Mouse (Mus musculus): ENCODE data around the gene Arid1b. TPM values are rescaled to one million over a fixed set of nuclear protein-coding genes. Genes with fewer than 3 reads are reported as not detected.

Arid1b gene
- total and polyA plus RNA-seq, 3 experiments, result 6.1 to 12.4 (median 9.7) TPM

- DNase-seq (ENCODE audit: extremely low read depth), result no peak
- TF ChIP-seq NRF1 (IDR thresholded peaks at IDR 0.05; ENCODE audit: low read depth, low read length) (no peak), HCFC1 (IDR thresholded peaks at IDR 0.05; ENCODE audit: low read depth, low read length) (no peak), MYC (IDR thresholded peaks at IDR 0.05; ENCODE audit: low read depth, low read length) (no peak), ZMIZ1 (IDR thresholded peaks at IDR 0.05; ENCODE audit: low read depth, low read length) (no peak), JUN (IDR thresholded peaks at IDR 0.05; ENCODE audit: insufficient read depth, low read depth, low read length) (no peak), JUND (conservative IDR thresholded peaks at IDR 0.05; ENCODE audit: low read depth, low read length) (no peak), MXI1 (IDR thresholded peaks at IDR 0.05; ENCODE audit: low read depth, low read length) (no peak), E2F4 (IDR thresholded peaks at IDR 0.05; ENCODE audit: insufficient replicate concordance, low read depth, low read length) (no peak), NELFE (IDR thresholded peaks at IDR 0.05; ENCODE audit: low read depth, low read length) (no peak), RCOR1 (conservative IDR thresholded peaks at IDR 0.05; ENCODE audit: low read depth, low read length) (no peak), POLR2A (IDR thresholded peaks at IDR 0.05; ENCODE audit: low read depth, low read length) (no peak), ELF1 (IDR thresholded peaks at IDR 0.05; ENCODE audit: low read depth, low read length) (no peak), USF2 (conservative IDR thresholded peaks at IDR 0.05; ENCODE audit: low read depth, low read length) (no peak), KAT2A (IDR thresholded peaks at IDR 0.05; ENCODE audit: insufficient replicate concordance, low read length) (no peak), USF1 (IDR thresholded peaks at IDR 0.05; ENCODE audit: low read depth, low read length) (no peak)
- Histone ChIP-seq H3K9ac (ENCODE audit: insufficient read depth, low read depth) (no peak overlapping the region), H3K36me3 (replicated peaks in 1 of 2; ENCODE audit: control insufficient read depth in 1 of 2, insufficient read depth in 1 of 2, low read length in 1 of 2) (peaks cover 2 to 35% of the 10 kb centered on the region in 2 experiments), H3K4me1 (ENCODE audit: control insufficient read depth in 1 of 2, insufficient read depth in 2 of 2) (peaks cover 1 to 19% of the 10 kb centered on the region in 2 experiments), H3K79me2 (replicated peaks; ENCODE audit: control insufficient read depth, extremely low read depth, insufficient read depth, poor library complexity, severe bottlenecking) (no peaks in the 10 kb centered on the region; the same call in none of the 2 replicates), H3K4me2 (ENCODE audit: insufficient read depth, low read depth, poor library complexity, severe bottlenecking) (no peak overlapping the region), H3K27me3 (replicated peaks) (no peaks in the 10 kb centered on the region), H3K27ac (ENCODE audit: insufficient read depth, low read depth) (no peak overlapping the region), H3K9me3 (replicated peaks; ENCODE audit: low read length) (no peaks in the 10 kb centered on the region), H3K4me3 (replicated peaks in 1 of 3; ENCODE audit: low read depth in 2 of 3, low read length in 2 of 3, poor library complexity in 1 of 3) (no peak overlapping the region)
- in situ Hi-C loops (cut with MboI; ENCODE audit: low pct_ligation_motif_present, low pct_unique_long_range_greater_than_20kb, low sequenced_read_pairs) (no loop called here), dilution Hi-C loops (cut with MboI; ENCODE audit: extremely low pct_ligation_motif_present, extremely low pct_unique_long_range_greater_than_20kb, low sequenced_read_pairs) (no loop called here)
These were observed 20.3 kb downstream of the Arid1b start for GRCm38 (mm10) chr17:5014327-5014957.

- no peak for DNase-seq (ENCODE audit: extremely low read depth)
- no peak overlapping the region for H3K4me2 ChIP-seq (ENCODE audit: insufficient read depth, low read depth, poor library complexity, severe bottlenecking)
- no peaks in the 10 kb centered on the region for H3K9me3 ChIP-seq (replicated peaks; ENCODE audit: low read length)
- H3K27me3 ChIP-seq (replicated peaks), result no peaks in the 10 kb centered on the region
- no peak overlapping the region for H3K27ac ChIP-seq (ENCODE audit: insufficient read depth, low read depth)
- peaks cover 6 to 15% of the 10 kb centered on the region in 2 experiments; a peak in 3 of 4 replicates for H3K4me1 ChIP-seq (ENCODE audit: control insufficient read depth in 1 of 2, insufficient read depth in 2 of 2)
- TF ChIP-seq SIN3A (IDR thresholded peaks at IDR 0.05; ENCODE audit: low read length) (no peak), BHLHE40 (IDR thresholded peaks at IDR 0.05; ENCODE audit: low read depth, low read length) (no peak), GABPA (IDR thresholded peaks at IDR 0.05; ENCODE audit: insufficient replicate concordance, low read depth, low read length) (no peak), MAZ (IDR thresholded peaks at IDR 0.05; ENCODE audit: low read depth, low read length) (no peak), TCF12 (IDR thresholded peaks at IDR 0.05; ENCODE audit: low read depth, low read length) (no peak), NELFE (IDR thresholded peaks at IDR 0.05; ENCODE audit: low read depth, low read length) (no peak), CTCF (conservative IDR thresholded peaks at IDR 0.05 in 1 of 2, IDR thresholded peaks at IDR 0.05 in 1 of 2; ENCODE audit: low read depth in 2 of 2, low read length in 2 of 2) (no peak), TBP (conservative IDR thresholded peaks at IDR 0.05; ENCODE audit: low read depth, low read length) (no peak), POLR2A (IDR thresholded peaks at IDR 0.05; ENCODE audit: low read depth, low read length) (no peak), JUND (conservative IDR thresholded peaks at IDR 0.05; ENCODE audit: low read depth, low read length) (no peak), ZNF384 (IDR thresholded peaks at IDR 0.05; ENCODE audit: low read depth, low read length) (no peak), USF1 (IDR thresholded peaks at IDR 0.05; ENCODE audit: low read depth, low read length) (no peak), CHD1 (IDR thresholded peaks at IDR 0.05; ENCODE audit: low read depth, low read length) (no peak), HCFC1 (IDR thresholded peaks at IDR 0.05; ENCODE audit: low read depth, low read length) (no peak), E2F4 (IDR thresholded peaks at IDR 0.05; ENCODE audit: insufficient replicate concordance, low read depth, low read length) (no peak), MEF2A (IDR thresholded peaks at IDR 0.05; ENCODE audit: borderline replicate concordance, low read depth, low read length) (no peak), KAT2A (IDR thresholded peaks at IDR 0.05; ENCODE audit: insufficient replicate concordance, low read length) (no peak), CHD2 (IDR thresholded peaks at IDR 0.05; ENCODE audit: low read length) (no peak), ELF1 (IDR thresholded peaks at IDR 0.05; ENCODE audit: low read depth, low read length) (no peak)
- no peak overlapping the region for H3K4me3 ChIP-seq (replicated peaks in 1 of 3; ENCODE audit: low read depth in 2 of 3, low read length in 2 of 3, poor library complexity in 1 of 3)
- H3K36me3 ChIP-seq (replicated peaks in 1 of 2; ENCODE audit: control insufficient read depth in 1 of 2, insufficient read depth in 1 of 2, low read length in 1 of 2), result peaks cover 5 to 43% of the 10 kb centered on the region in 2 experiments
- no peaks in the 10 kb centered on the region; the same call in 1 of the 2 replicates for H3K79me2 ChIP-seq (replicated peaks; ENCODE audit: control insufficient read depth, extremely low read depth, insufficient read depth, poor library complexity, severe bottlenecking)
- H3K9ac ChIP-seq (ENCODE audit: insufficient read depth, low read depth), result no peak overlapping the region
- dilution Hi-C loops (cut with MboI; ENCODE audit: extremely low pct_ligation_motif_present, extremely low pct_unique_long_range_greater_than_20kb, low sequenced_read_pairs) (no loop called here), in situ Hi-C loops (cut with MboI; ENCODE audit: low pct_ligation_motif_present, low pct_unique_long_range_greater_than_20kb, low sequenced_read_pairs) (no loop called here)
These were observed 22.3 kb downstream of the Arid1b start for GRCm38 (mm10) chr17:5016404-5016803.

Data from CH12.LX (cell line).